Mouse (Mus musculus) lung, postnatal 0 days (tissue): ENCODE results near the gene Kit.

Experiments used
- CTCF ChIP-seq: IDR thresholded peaks from 2 replicates; pipeline ENCODE4 v1.5.1; 2016; ENCODE audit warnings: antibody characterized with exemption, mild to moderate bottlenecking
- EP300 ChIP-seq: IDR thresholded peaks from 2 replicates; pipeline ENCODE4 v1.6.1; 2016; ENCODE audit warnings: antibody characterized with exemption, mild to moderate bottlenecking, control low read depth

- TF ChIP-seq CTCF (no peak), EP300 (no peak)
Observed at GRCm38 (mm10) chr5:75625059-75625458, 50.3 kb downstream of the Kit start.
